Mouse (Mus musculus) liver, adult 2 months (tissue): ENCODE results near the gene Gm14399. TPM values are rescaled to one million over a fixed set of nuclear protein-coding genes. Genes with fewer than 3 reads are reported as not detected.

Source experiments
- polyA plus RNA-seq: library from polyadenylated mRNA; depleted of rRNA; stranded (reverse); fragments of >200 nt; gene quantifications from 2 replicates; pipeline ENCODE4 v1.2.3, GENCODE M21; 2012; rRNA removed
- total RNA-seq: library from RNA; depleted of rRNA; stranded (reverse); fragments of >200 nt; gene quantifications from 2 replicates; pipeline ENCODE4 v1.2.3, GENCODE M21; 2014; rRNA removed

The Gm14399 gene
- total and polyA plus RNA-seq, 2 experiments = 0.33 to 15.4 TPM

Other genes with a start within 250 kb of the Gm14399 start
- 0.09 TPM in 1 of 2 replicates, not detected in the other for gene Gm14444, start 131.8 kb downstream of the Gm14399 start, total RNA-seq
- gene Gm14444, start 131.8 kb downstream of the Gm14399 start, polyA plus RNA-seq = not detected in 2 replicates
- gene Gm14393, start 74.2 kb downstream of the Gm14399 start, total RNA-seq = 0.47 and 0.65 TPM in 2 replicates
- gene Gm14393, start 74.2 kb downstream of the Gm14399 start, polyA plus RNA-seq = not detected in 2 replicates
- gene Gm14443, start 33.9 kb upstream of the Gm14399 start, total RNA-seq = 0.37 and 0.40 TPM in 2 replicates
- gene Gm14443, start 33.9 kb upstream of the Gm14399 start, polyA plus RNA-seq = 0.09 TPM in 1 of 2 replicates, not detected in the other
- gene Gm14391, start 64.9 kb upstream of the Gm14399 start, total RNA-seq = 11.3 and 12.4 TPM in 2 replicates
- 1.8 and 3.0 TPM in 2 replicates for gene Gm14391, start 64.9 kb upstream of the Gm14399 start, polyA plus RNA-seq
- gene Gm14440, start 133.1 kb upstream of the Gm14399 start, total RNA-seq = 6.2 and 11.1 TPM in 2 replicates
- gene Gm14440, start 133.1 kb upstream of the Gm14399 start, polyA plus RNA-seq = not detected in 2 replicates
- gene Gm4631, start 196.2 kb upstream of the Gm14399 start, total RNA-seq = 10.9 and 15.2 TPM in 2 replicates
- 0.95 and 0.98 TPM in 2 replicates for gene Gm4631, start 196.2 kb upstream of the Gm14399 start, polyA plus RNA-seq
- gene Zfp968, start 230.4 kb upstream of the Gm14399 start, total RNA-seq = 4.8 and 5.3 TPM in 2 replicates
- 0.42 and 0.48 TPM in 2 replicates for gene Zfp968, start 230.4 kb upstream of the Gm14399 start, polyA plus RNA-seq